Mouse (Mus musculus): Measurements from ENCODE around the gene Prkra. TPM values are rescaled to one million over a fixed set of nuclear protein-coding genes. Genes with fewer than 3 reads are reported as not detected.

Gene Prkra
- 55.2 and 58.0 TPM in 2 replicates for polyA plus RNA-seq (2015; fragmentation: Nextera tagmentation; extraction: Ambion mirVana)

- H3K4me2 ChIP-seq, result peak within 1 kb of the TSS; percentile 85
- no peaks in the 10 kb centered on the region for H3K27me3 ChIP-seq
- no peaks in the 10 kb centered on the region for H3K9me3 ChIP-seq
- H3K9ac ChIP-seq, result peak within 1 kb of the TSS; percentile 82
- peak within 1 kb of the TSS; percentile 91 for H3K27ac ChIP-seq
- peaks cover 15% of the 10 kb centered on the region for H3K4me1 ChIP-seq
- under 1% methylated on average over 42 of the region's 42 CpGs for WGBS
- peak within 1 kb of the TSS; percentile 80 for H3K4me3 ChIP-seq
- H3K36me3 ChIP-seq, result peaks cover 5% of the 10 kb centered on the region; the same call in 1 of the 2 replicates
- ATAC-seq (ENCODE audit: insufficient number of reproducible peaks, low FRiP score, low TSS enrichment, low read depth), result peak; percentile 99
These were observed at the start of gene Prkra, which contains the start of gene Pjvk for GRCm38 (mm10) chr2:76647883-76648570. Prkra (minus strand) TSS chr2:76648015. Pjvk (plus strand) TSS chr2:76648476.

GRCm38 (mm10) chr2:76695290-76695689, 47.5 kb upstream of the Prkra start:
- Histone ChIP-seq H3K27me3 (no peaks in the 10 kb centered on the region), H3K4me3 (no peak overlapping the region), H3K36me3 (peaks cover 59% of the 10 kb centered on the region), H3K27ac (no peak overlapping the region), H3K4me2 (no peak overlapping the region), H3K9ac (no peak overlapping the region), H3K9me3 (no peaks in the 10 kb centered on the region), H3K4me1 (no peaks in the 10 kb centered on the region)
- ATAC-seq (ENCODE audit: insufficient number of reproducible peaks, low FRiP score, low TSS enrichment, low read depth), result no peak
- 84% methylated on average over 6 of the region's 6 CpGs for WGBS

GRCm38 (mm10) chr2:76693765-76694164, 46.0 kb upstream of the Prkra start:
- no peak overlapping the region for H3K4me2 ChIP-seq
- no peaks in the 10 kb centered on the region for H3K27me3 ChIP-seq
- ATAC-seq (ENCODE audit: insufficient number of reproducible peaks, low FRiP score, low TSS enrichment, low read depth), result no peak
- H3K9ac ChIP-seq, result no peak overlapping the region
- no peaks in the 10 kb centered on the region for H3K9me3 ChIP-seq
- WGBS, result 82% methylated on average over 5 of the region's 5 CpGs
- peaks cover 63% of the 10 kb centered on the region for H3K36me3 ChIP-seq
- H3K4me1 ChIP-seq, result no peaks in the 10 kb centered on the region
- no peak overlapping the region for H3K27ac ChIP-seq
- H3K4me3 ChIP-seq, result no peak overlapping the region

- no peak overlapping the region for H3K9ac ChIP-seq
- H3K4me3 ChIP-seq, result no peak overlapping the region
- H3K27ac ChIP-seq, result no peak overlapping the region
- peaks cover 86% of the 10 kb centered on the region for H3K36me3 ChIP-seq
- 83% methylated on average over 12 of the region's 12 CpGs for WGBS
- H3K4me1 ChIP-seq, result no peaks in the 10 kb centered on the region
- no peaks in the 10 kb centered on the region for H3K9me3 ChIP-seq
- no peaks in the 10 kb centered on the region for H3K27me3 ChIP-seq
- ATAC-seq (ENCODE audit: insufficient number of reproducible peaks, low FRiP score, low TSS enrichment, low read depth), result no peak
- no peak overlapping the region for H3K4me2 ChIP-seq
These were observed 42.8 kb upstream of the Prkra start for GRCm38 (mm10) chr2:76690436-76691204.

DNA sequence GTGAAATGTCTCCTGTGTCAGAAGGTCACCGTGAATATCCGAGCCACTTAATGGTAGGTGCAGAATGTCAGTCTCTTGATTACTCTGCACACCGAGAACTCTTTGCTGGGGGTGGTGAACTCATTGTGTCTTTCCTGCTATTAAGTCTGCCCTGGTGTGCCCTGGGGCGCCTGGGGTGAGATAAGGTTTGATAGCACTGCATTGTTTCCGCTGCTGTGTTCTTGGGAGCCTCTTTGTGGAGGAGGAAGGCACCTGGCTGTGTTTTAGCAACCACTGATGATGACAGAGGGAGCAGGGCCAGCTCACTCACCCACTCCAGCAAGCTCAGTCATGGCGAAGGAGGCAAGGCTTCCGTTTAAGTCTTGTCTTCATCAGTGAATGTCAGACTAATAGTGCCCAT, 40.3 kb upstream of the Prkra start:
- Histone ChIP-seq H3K27ac (no peak overlapping the region), H3K36me3 (peaks cover 83% of the 10 kb centered on the region), H3K27me3 (no peaks in the 10 kb centered on the region), H3K4me2 (no peak overlapping the region), H3K4me3 (no peak overlapping the region), H3K4me1 (no peaks in the 10 kb centered on the region), H3K9ac (no peak overlapping the region), H3K9me3 (no peaks in the 10 kb centered on the region)
- ATAC-seq (ENCODE audit: insufficient number of reproducible peaks, low FRiP score, low TSS enrichment, low read depth), result no peak
- WGBS, result 60% methylated on average over 7 of the region's 7 CpGs

DNA sequence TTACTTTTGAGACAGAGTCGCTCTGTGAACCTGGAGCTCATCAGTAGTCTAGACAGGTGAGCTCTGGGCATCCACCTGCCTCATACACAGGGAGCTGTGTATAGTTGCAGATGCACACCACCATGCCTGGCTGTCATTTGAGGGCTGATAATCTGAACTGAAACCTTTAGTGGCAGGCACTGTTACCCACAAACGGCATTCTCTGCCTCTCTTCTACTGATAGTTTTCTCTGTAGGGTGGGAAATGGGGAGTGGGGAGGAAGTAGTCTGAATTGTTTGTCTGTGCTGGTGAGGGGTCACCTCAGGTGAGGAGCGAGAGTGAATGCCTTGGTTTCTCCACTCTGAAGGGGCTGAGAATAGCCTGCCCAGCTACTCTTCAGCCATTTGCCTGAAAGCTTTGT, 39.8 kb upstream of the Prkra start:
- Histone ChIP-seq H3K36me3 (peaks cover 83% of the 10 kb centered on the region), H3K9me3 (no peaks in the 10 kb centered on the region), H3K27ac (no peak overlapping the region), H3K4me3 (no peak overlapping the region), H3K4me2 (no peak overlapping the region), H3K4me1 (no peaks in the 10 kb centered on the region), H3K9ac (no peak overlapping the region), H3K27me3 (no peaks in the 10 kb centered on the region)
- WGBS, result 85% methylated on average over 3 of the region's 3 CpGs
- ATAC-seq (ENCODE audit: insufficient number of reproducible peaks, low FRiP score, low TSS enrichment, low read depth), result no peak

- 84% methylated on average over 3 of the region's 3 CpGs for WGBS
- no peak overlapping the region for H3K4me2 ChIP-seq
- peaks cover 83% of the 10 kb centered on the region for H3K36me3 ChIP-seq
- no peak for ATAC-seq (ENCODE audit: insufficient number of reproducible peaks, low FRiP score, low TSS enrichment, low read depth)
- no peak overlapping the region for H3K4me3 ChIP-seq
- H3K27me3 ChIP-seq, result no peaks in the 10 kb centered on the region
- H3K9me3 ChIP-seq, result no peaks in the 10 kb centered on the region
- no peak overlapping the region for H3K9ac ChIP-seq
- H3K4me1 ChIP-seq, result no peaks in the 10 kb centered on the region
- H3K27ac ChIP-seq, result no peak overlapping the region
These were observed 39.2 kb upstream of the Prkra start for GRCm38 (mm10) chr2:76686986-76687385.

DNA sequence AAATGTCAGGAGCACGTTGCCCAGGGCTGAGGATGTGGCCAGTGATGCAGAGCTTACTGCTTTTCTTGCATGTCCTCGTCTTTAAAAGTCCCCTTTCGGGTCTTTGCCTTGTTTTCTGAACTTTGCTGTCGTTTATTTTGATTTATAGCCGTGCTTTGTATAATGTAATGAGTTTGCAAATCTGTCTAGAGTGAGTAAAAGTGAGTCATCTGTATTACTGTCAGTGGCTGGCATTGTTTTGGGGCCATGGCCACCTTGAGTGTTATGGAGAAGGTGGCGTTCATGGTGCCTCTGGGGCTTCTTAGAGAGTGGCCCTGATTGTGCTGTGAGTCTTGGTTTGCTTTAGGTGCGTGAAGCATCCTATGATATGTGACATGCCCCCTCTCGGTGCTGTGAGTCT, 34.5 kb upstream of the Prkra start:
- 91% methylated on average over 8 of the region's 8 CpGs for WGBS
- Histone ChIP-seq H3K27ac (no peak overlapping the region), H3K36me3 (peaks cover 66% of the 10 kb centered on the region), H3K27me3 (no peaks in the 10 kb centered on the region), H3K9me3 (no peaks in the 10 kb centered on the region), H3K4me1 (no peaks in the 10 kb centered on the region), H3K9ac (no peak overlapping the region), H3K4me3 (no peak overlapping the region), H3K4me2 (no peak overlapping the region)
- ATAC-seq (ENCODE audit: insufficient number of reproducible peaks, low FRiP score, low TSS enrichment, low read depth), result no peak

GRCm38 (mm10) chr2:76676401-76677226, 28.8 kb upstream of the Prkra start:
- WGBS, result 35% methylated on average over 13 of the region's 13 CpGs
- Histone ChIP-seq H3K27ac (no peak overlapping the region), H3K9ac (0 out of 2 replicates have a peak overlapping the region, but pooled peaks have one; percentile 17), H3K4me1 (peaks cover 21% of the 10 kb centered on the region), H3K27me3 (no peaks in the 10 kb centered on the region), H3K4me3 (peak overlapping the region; percentile 77), H3K4me2 (peak overlapping the region; percentile 49), H3K9me3 (no peaks in the 10 kb centered on the region), H3K36me3 (peaks cover 13% of the 10 kb centered on the region)
- no peak for ATAC-seq (ENCODE audit: insufficient number of reproducible peaks, low FRiP score, low TSS enrichment, low read depth)

DNA sequence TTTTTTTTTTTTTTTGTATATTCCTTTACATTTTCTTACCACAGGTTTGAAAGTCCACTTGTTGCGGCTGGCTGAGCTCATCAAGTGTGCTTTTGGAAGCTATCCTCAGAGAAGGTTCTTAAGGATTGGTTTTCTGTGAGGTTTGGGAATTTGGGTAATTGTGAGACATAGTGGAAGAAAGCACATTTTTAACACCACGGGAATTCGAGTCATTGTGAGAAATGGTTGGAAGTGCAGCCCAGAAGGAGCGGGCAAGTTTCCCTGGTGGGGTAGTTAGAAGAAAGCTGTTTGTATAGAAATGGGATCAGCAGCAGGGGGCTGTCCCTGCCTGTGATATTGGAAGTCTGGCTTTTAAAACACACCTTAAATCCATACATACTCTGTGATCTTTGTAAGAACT, 28.1 kb upstream of the Prkra start:
- ATAC-seq (ENCODE audit: insufficient number of reproducible peaks, low FRiP score, low TSS enrichment, low read depth), result no peak
- Histone ChIP-seq H3K36me3 (peaks cover 10% of the 10 kb centered on the region), H3K4me3 (peak overlapping the region; percentile 77), H3K9ac (0 out of 2 replicates have a peak overlapping the region, but pooled peaks have one; percentile 17), H3K4me1 (peaks cover 22% of the 10 kb centered on the region), H3K27me3 (no peaks in the 10 kb centered on the region), H3K9me3 (no peaks in the 10 kb centered on the region), H3K27ac (no peak overlapping the region), H3K4me2 (peak overlapping the region; percentile 49)
- 13% methylated on average over 4 of the region's 4 CpGs for WGBS

GRCm38 (mm10) chr2:76675451-76675850, 27.6 kb upstream of the Prkra start:
- Histone ChIP-seq H3K9ac (peak overlapping the region; percentile 77), H3K27ac (peak overlapping the region; percentile 89), H3K4me1 (peaks cover 22% of the 10 kb centered on the region), H3K27me3 (no peaks in the 10 kb centered on the region), H3K4me2 (peak overlapping the region; percentile 49), H3K36me3 (peaks cover 6% of the 10 kb centered on the region), H3K4me3 (peak overlapping the region; percentile 77), H3K9me3 (no peaks in the 10 kb centered on the region)
- under 1% methylated on average over 44 of the region's 44 CpGs for WGBS
- ATAC-seq (ENCODE audit: insufficient number of reproducible peaks, low FRiP score, low TSS enrichment, low read depth), result no peak

Data from limb, embryonic 15.5 days (tissue).